Mouse (Mus musculus): Measurements from ENCODE around the gene Cplx2. TPM values are rescaled to one million over a fixed set of nuclear protein-coding genes. Genes with fewer than 3 reads are reported as not detected.
A peak's percentile ranks its signal among the peaks of the same experiment; 100 is the strongest.

Gene Cplx2
- polyA plus RNA-seq, 1 experiment from 2014 or later, result 15.8 TPM

DNA sequence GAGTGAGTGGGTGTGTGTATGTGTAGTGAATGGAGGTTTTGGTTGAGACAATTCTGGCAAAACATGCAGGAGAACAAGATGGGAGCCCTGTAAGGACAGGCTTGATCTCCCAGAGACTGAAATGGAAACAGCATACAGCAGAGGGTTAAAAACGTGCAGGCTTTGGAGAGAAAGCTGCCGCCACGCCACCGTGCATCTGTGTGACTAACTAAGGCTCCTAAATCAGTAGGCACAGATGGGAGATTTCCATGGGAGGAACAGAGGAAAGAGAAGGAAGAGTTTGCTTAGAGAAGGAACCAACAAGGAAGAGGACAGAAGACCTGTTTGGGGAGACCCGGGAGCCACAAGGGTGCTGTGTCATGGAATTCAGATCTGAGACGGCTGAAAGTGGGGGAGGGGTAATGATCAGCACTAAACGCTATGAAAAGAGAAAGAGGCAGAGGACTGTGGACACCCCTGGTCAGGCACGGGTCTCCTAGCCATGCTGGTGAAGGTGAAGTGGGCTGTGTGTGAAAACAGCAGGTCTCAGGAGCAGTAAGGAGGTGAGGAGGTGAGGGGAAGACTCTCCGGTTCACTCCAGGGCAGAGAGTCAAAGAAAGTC is 3.1 kb downstream of the Cplx2 start:
- Histone ChIP-seq H3K9ac (peak overlapping the region; percentile 14; the same call in 1 of the 2 replicates), H3K27me3 (peaks cover 19% of the 10 kb centered on the region), H3K27ac (no peak overlapping the region), H3K36me3 (no peaks in the 10 kb centered on the region), H3K4me3 (no peak overlapping the region), H3K4me2 (peak overlapping the region; percentile 6; the same call in 1 of the 2 replicates), H3K9me3 (no peaks in the 10 kb centered on the region), H3K4me1 (replicated peaks) (peaks cover 48% of the 10 kb centered on the region)
- WGBS, result 38% methylated on average over 9 of the region's 9 CpGs
- no peak for ATAC-seq (ENCODE audit: low FRiP score)

DNA sequence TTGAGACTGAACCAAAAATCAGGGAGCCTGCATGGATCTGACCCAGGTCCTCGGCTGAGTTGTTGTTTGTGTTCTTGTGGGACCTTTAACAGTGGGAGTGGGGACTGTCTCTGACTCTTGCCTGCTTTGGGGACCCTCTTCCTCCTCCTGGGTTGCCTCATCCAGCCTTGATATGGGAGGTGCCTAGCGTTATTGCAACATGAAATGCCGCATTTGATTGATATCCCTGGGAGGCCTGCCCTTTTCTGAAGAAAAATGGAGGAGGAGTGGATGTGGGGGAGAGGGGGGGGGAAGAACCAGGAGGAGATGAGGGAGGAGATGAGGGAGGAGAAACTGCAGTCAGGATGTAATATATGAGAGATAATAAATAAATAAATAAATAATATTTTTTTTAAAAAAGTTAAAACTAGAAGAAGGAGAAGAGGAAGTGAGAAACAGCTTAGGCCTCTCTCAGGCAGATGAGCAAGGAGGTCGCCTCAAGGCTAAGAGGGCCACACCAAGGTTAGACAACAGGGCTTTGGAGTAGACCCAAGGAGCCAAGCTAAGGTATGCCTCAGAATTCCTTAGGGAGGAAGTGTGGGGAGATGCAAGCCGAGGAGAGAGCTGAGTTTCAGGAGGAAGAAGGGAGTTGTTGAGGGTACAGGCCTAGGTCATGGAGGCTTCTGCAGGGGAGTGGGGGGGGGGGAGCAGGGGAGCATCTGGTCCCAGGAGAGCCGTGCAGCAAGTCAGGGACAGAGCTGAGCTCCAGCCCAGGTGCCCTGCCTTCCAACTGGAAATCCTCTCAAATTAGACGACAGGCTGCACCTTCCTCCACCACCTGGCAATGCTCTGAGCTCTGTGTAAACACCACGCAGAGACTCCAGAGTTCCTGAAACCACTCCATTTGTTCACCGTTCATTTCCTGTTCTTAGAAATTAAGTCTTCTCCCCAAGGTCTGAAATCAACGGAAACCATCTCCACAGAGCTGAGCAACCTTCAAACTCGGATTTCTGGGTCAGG is 4.6 kb downstream of the Cplx2 start:
- H3K4me2 ChIP-seq, result no peak overlapping the region
- H3K4me3 ChIP-seq, result no peak overlapping the region
- H3K9me3 ChIP-seq, result no peaks in the 10 kb centered on the region
- no peak for ATAC-seq (ENCODE audit: low FRiP score)
- H3K9ac ChIP-seq, result no peak overlapping the region
- H3K27me3 ChIP-seq, result 0 out of 2 replicates have a peak, but pooled peaks cover 5% of the 10 kb centered on the region
- peaks cover 40% of the 10 kb centered on the region for H3K4me1 ChIP-seq (replicated peaks)
- H3K36me3 ChIP-seq, result peaks cover 6% of the 10 kb centered on the region; the same call in 1 of the 2 replicates
- no peak overlapping the region for H3K27ac ChIP-seq
- 69% methylated on average over 11 of the region's 11 CpGs for WGBS

DNA sequence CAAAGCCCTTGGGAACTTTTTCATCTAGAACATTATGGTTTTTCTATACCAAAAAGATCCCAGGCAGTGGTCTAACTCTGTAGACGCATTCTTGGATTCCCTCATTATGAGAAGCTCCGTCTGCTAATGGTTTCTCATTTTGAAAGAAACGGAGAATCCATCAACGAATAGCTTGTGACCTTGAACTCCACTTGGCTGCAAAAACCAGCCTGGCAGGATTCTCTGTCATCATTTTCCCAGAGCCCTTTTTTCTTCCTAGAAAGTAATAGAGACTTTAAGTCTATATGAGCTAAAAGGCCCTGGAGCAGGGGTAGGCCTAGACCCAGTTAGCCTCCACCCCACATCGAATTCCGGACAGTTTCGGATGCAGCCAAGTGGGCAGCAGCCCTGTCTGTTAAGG is 5.6 kb downstream of the Cplx2 start:
- H3K9me3 ChIP-seq, result no peaks in the 10 kb centered on the region
- peaks cover 31% of the 10 kb centered on the region for H3K4me1 ChIP-seq (replicated peaks)
- H3K36me3 ChIP-seq, result peaks cover 6% of the 10 kb centered on the region; the same call in 1 of the 2 replicates
- H3K9ac ChIP-seq, result no peak overlapping the region
- no peak overlapping the region for H3K4me2 ChIP-seq
- no peak overlapping the region for H3K4me3 ChIP-seq
- 0 out of 2 replicates have a peak, but pooled peaks cover 3% of the 10 kb centered on the region for H3K27me3 ChIP-seq
- H3K27ac ChIP-seq, result no peak overlapping the region
- ATAC-seq (ENCODE audit: low FRiP score), result no peak
- WGBS, result 81% methylated on average over 7 of the region's 7 CpGs

DNA sequence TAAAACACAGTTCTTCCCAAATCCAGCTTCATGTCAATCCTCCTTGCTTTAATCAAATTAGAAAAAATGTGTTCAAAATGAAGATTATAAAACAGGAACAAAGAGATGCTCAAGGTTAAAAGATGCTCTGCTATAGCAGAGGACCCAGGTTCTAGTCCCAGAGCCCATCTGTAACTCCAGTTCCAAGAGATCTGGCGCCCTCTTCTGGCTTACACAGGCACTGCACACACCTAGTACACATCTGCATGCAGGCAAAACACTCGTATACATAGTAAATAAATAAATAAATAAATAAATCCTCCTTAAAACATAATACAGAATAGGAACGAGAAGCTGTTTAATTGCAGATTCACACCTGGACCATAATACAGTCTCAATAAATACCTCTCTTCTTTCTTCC is 6.9 kb downstream of the Cplx2 start:
- H3K27me3 ChIP-seq, result no peaks in the 10 kb centered on the region
- no peak overlapping the region for H3K27ac ChIP-seq
- ATAC-seq (ENCODE audit: low FRiP score), result no peak
- H3K4me3 ChIP-seq, result no peak overlapping the region
- H3K9me3 ChIP-seq, result no peaks in the 10 kb centered on the region
- 65% methylated on average over 3 of the region's 3 CpGs for WGBS
- H3K36me3 ChIP-seq, result peaks cover 6% of the 10 kb centered on the region; the same call in 1 of the 2 replicates
- peaks cover 19% of the 10 kb centered on the region for H3K4me1 ChIP-seq (replicated peaks)
- H3K4me2 ChIP-seq, result no peak overlapping the region
- H3K9ac ChIP-seq, result no peak overlapping the region

DNA sequence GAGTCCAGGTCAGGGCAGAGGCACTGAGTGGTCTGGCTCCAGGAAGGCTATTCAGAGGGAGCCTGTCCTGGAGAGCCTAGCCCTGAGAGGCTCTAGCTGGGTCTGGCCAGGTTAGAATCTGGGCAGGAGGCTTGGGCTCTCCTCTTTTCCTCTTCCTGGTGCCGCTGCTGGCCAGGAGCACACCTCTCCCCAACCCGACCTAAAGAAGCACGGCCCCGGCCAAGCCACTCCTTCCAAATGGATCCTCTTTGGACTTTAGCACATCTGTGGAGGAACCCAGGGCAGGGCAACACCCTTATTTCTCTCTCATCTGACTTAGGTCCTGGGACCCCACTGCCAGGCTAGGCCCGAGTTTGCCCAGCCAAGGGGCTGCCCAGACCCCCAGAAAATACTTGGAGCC is 9.3 kb downstream of the Cplx2 start:
- Histone ChIP-seq H3K27ac (no peak overlapping the region), H3K4me2 (no peak overlapping the region), H3K27me3 (0 out of 2 replicates have a peak, but pooled peaks cover 3% of the 10 kb centered on the region), H3K4me3 (no peak overlapping the region), H3K9me3 (no peaks in the 10 kb centered on the region), H3K36me3 (peaks cover 6% of the 10 kb centered on the region; the same call in 1 of the 2 replicates), H3K9ac (no peak overlapping the region), H3K4me1 (replicated peaks) (peaks cover 15% of the 10 kb centered on the region)
- 84% methylated on average over 5 of the region's 5 CpGs for WGBS
- no peak for ATAC-seq (ENCODE audit: low FRiP score)

DNA sequence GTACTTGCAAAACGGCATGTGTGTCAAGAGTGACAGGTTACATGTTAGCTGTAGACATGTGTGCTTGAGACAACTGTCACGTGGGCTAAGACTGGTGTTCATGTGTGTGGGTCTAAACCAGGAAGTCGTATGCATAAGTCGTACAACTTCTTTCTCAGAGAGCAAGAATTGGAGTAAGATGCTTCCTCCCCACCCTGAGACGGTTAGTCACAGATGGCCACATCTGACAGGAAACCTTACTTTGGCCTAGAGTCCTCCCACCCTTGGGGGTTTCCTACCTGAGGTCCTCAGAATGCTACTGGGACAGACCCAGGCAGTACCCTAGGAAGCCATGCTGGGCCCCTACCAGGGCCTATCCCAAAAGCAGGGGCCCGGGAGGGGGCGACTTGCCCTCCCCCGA is 10.2 kb downstream of the Cplx2 start:
- no peak for ATAC-seq (ENCODE audit: low FRiP score)
- Histone ChIP-seq H3K4me1 (replicated peaks) (peaks cover 15% of the 10 kb centered on the region), H3K27me3 (0 out of 2 replicates have a peak, but pooled peaks cover 3% of the 10 kb centered on the region), H3K9me3 (no peaks in the 10 kb centered on the region), H3K27ac (no peak overlapping the region), H3K4me2 (no peak overlapping the region), H3K36me3 (peaks cover 6% of the 10 kb centered on the region; the same call in 1 of the 2 replicates), H3K9ac (no peak overlapping the region), H3K4me3 (no peak overlapping the region)
- 87% methylated on average over 8 of the region's 8 CpGs for WGBS

DNA sequence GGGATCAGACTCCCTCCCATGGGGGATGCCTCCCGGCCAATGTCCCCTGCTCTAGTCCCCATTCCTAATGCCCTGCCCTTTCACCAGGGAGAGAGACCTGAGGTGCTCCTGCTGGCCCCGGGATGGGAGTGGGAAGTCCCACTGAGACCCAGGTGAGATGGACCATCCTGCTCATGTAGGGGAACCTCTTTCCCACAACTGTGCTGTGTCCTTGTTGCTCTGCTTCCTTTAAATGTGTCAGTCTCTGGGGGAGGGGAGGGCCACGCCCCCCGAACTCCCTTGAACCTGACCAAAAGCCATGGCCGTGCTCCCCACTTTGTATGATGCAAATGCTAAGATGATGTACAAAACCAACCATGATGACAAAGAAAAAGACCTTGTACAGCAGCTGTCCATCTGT is 12.4 kb downstream of the Cplx2 start:
- peaks cover 24% of the 10 kb centered on the region for H3K4me1 ChIP-seq (replicated peaks)
- no peak for ATAC-seq (ENCODE audit: low FRiP score)
- 77% methylated on average over 5 of the region's 5 CpGs for WGBS

DNA sequence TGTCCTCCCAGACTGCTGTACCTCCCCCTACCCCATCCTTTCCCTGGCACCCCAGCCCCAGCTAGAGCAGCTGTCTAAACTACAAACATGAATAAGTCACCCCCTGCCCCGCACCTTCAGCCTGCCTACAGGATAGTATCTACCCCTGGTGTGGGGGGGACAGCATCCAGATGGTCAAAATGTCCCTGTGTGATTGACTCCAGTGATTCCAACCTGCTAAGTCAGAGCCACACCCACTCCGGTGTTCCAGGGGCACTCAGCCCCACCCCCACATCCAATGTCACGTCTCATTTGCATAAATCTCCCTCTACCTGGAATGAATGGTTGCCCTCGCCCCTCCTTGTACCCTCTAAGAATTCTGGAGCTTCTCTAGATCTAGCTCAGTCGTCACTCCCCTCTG is 13.4 kb downstream of the Cplx2 start:
- Histone ChIP-seq H3K9me3 (no peaks in the 10 kb centered on the region), H3K4me2 (no peak overlapping the region), H3K4me1 (replicated peaks) (peaks cover 27% of the 10 kb centered on the region), H3K9ac (peak overlapping the region; percentile 29; the same call in 1 of the 2 replicates), H3K27ac (peak overlapping the region; percentile 19; the same call in 1 of the 2 replicates), H3K27me3 (0 out of 2 replicates have a peak, but pooled peaks cover 4% of the 10 kb centered on the region), H3K36me3 (peaks cover 6% of the 10 kb centered on the region; the same call in 1 of the 2 replicates), H3K4me3 (no peak overlapping the region)
- 39% methylated on average over 5 of the region's 5 CpGs for WGBS
- ATAC-seq (ENCODE audit: low FRiP score), result 0 out of 2 replicates have a peak, but pooled peaks have one; percentile 36

More for the DNA sequence above, 12.4 kb downstream of the Cplx2 start:
- no peak overlapping the region for H3K27ac ChIP-seq
- H3K27me3 ChIP-seq, result 0 out of 2 replicates have a peak, but pooled peaks cover 4% of the 10 kb centered on the region
- H3K9me3 ChIP-seq, result no peaks in the 10 kb centered on the region
- H3K4me3 ChIP-seq, result no peak overlapping the region
- H3K9ac ChIP-seq, result no peak overlapping the region
- no peak overlapping the region for H3K4me2 ChIP-seq
- peaks cover 6% of the 10 kb centered on the region; the same call in 1 of the 2 replicates for H3K36me3 ChIP-seq

DNA sequence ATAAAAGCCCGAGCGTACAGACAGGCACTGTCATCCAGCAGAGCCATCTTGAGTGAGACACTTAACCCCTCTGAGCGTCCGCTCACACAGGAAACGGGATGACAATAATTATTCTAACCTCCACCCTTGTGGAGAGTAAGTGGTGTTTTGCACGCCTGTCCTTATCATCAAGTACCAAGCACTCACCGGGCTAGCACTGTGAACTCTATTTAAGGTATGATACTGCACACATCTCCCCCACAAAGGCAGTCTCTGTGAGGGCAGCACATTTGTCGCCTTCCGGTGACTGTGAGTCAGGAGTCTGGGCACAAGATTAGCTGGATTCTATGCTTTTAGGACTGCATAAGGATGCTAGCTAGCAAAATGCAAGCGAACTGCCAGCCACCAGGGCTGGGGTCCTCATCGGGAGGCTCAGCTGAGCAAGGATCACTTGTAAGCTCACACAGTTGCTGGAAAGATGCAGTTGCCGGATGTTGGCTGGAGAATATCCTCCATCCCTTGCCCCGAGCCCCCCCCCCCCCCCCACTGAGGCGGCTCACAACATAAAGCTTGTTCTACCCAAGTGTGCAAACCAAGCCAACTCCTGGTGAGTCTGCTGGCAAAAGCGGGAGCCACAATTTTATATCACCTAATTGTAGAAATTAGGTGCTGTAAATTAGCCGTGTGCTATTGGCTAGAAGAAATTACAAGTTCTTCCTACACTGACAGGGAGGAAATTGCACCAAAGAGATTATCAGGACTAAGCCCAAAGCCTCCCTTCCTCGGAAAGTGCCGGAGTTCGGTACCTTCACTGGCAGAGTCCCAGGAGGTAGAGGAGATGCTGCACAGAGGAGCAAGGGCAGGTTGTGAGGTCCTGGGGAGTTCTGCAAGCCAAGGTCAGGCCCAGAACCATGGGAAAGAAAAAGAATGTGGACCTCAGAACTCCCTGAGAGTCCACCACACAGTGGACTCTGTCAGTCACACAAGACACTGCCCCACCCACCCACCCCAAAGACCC is 14.2 kb downstream of the Cplx2 start:
- 0 out of 2 replicates have a peak, but pooled peaks cover 4% of the 10 kb centered on the region for H3K27me3 ChIP-seq
- peaks cover 34% of the 10 kb centered on the region for H3K4me1 ChIP-seq (replicated peaks)
- no peak overlapping the region for H3K4me2 ChIP-seq
- peak overlapping the region; percentile 19 for H3K27ac ChIP-seq
- 72% methylated on average over 18 of the region's 19 CpGs for WGBS
- H3K9me3 ChIP-seq, result no peaks in the 10 kb centered on the region
- ATAC-seq (ENCODE audit: low FRiP score), result no peak
- peaks cover 4% of the 10 kb centered on the region; the same call in 1 of the 2 replicates for H3K36me3 ChIP-seq
- no peak overlapping the region for H3K4me3 ChIP-seq
- 0 out of 2 replicates have a peak overlapping the region, but pooled peaks have one; percentile 29 for H3K9ac ChIP-seq

DNA sequence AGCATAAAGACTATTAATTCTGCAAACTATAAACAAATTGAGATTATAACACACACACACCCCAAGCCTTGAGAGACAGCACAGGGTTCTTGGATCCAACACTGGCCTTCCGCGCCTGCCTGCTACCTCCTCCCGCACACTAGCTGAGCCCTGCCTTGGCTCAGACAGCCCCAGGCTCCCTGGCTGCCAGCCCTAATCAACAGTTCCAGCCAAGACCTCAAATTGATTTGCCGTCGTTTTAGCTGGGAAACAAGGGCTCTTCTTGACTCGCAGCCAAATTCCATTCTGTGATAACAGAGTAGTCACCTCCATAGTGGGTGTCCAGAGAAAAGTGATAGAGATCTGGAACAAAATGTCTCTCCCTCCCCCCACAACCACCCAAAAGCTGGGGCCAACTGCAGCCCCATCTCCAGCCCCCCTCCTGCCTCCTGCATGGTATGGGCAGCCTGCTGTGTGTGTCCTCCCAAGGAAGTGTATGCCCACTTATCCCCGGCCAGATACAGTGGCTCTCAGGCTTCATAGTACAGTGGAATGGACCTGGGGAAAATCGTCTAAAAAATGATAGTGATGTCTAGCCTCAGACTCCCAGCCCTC is 18.9 kb downstream of the Cplx2 start:
- no peak overlapping the region for H3K4me2 ChIP-seq
- H3K4me3 ChIP-seq, result no peak overlapping the region
- H3K9me3 ChIP-seq, result no peaks in the 10 kb centered on the region
- no peaks in the 10 kb centered on the region for H3K36me3 ChIP-seq
- H3K9ac ChIP-seq, result no peak overlapping the region
- ATAC-seq (ENCODE audit: low FRiP score), result peak; percentile 65
- H3K4me1 ChIP-seq (replicated peaks), result peaks cover 31% of the 10 kb centered on the region
- WGBS, result 35% methylated on average over 8 of the region's 8 CpGs
- 0 out of 2 replicates have a peak, but pooled peaks cover 2% of the 10 kb centered on the region for H3K27me3 ChIP-seq
- H3K27ac ChIP-seq, result peak overlapping the region; percentile 74

DNA sequence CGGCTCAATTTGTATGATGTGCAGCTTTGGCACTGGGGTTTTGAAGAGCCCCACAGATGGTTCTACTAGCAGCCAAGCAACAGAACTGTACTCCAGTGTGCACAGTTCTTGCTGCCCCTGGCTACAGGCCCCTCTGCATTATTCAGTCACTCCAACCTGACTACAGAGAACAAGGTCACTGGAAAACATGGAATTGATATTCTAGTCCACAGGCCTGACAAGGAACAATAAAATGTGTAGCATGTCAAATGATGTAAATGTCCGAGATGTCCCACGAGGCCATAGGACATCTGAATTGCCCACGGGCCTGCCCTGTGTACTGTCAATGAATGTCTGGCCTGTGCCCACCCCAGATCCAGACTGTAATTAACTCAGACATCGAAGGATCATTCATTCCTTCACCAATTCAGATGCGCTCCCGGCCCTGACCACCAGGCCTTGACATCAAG is 19.4 kb downstream of the Cplx2 start:
- Histone ChIP-seq H3K9me3 (no peaks in the 10 kb centered on the region), H3K4me3 (no peak overlapping the region), H3K4me2 (no peak overlapping the region), H3K4me1 (replicated peaks) (peaks cover 28% of the 10 kb centered on the region), H3K36me3 (no peaks in the 10 kb centered on the region), H3K27me3 (0 out of 2 replicates have a peak, but pooled peaks cover 2% of the 10 kb centered on the region), H3K27ac (peak overlapping the region; percentile 74), H3K9ac (no peak overlapping the region)
- ATAC-seq (ENCODE audit: low FRiP score), result peak; percentile 53
- WGBS, result 57% methylated on average over 7 of the region's 7 CpGs
